Mouse (Mus musculus): ENCODE results near the gene 4930558K02Rik. TPM values are rescaled to one million over a fixed set of nuclear protein-coding genes. Genes with fewer than 3 reads are reported as not detected.

Gene 4930558K02Rik
- not detected in 2 replicates for polyA plus RNA-seq (2014; fragmentation: Nextera tagmentation; extraction: Ambion mirVana)

GRCm38 (mm10) chr1:161979536-161979935, at the start of gene 4930558K02Rik:
Gene 4930558K02Rik (minus strand): TSS chr1:161979636.
- H3K9me3 ChIP-seq (ENCODE audit: control insufficient read depth, low read length) = no peaks in the 10 kb centered on the region
- WGBS = 74% methylated on average over 1 of the region's 1 CpGs
- no peak for DNase-seq (ENCODE audit: low spot score)
- no peaks in the 10 kb centered on the region for H3K36me3 ChIP-seq (ENCODE audit: control insufficient read depth, insufficient read depth, low read length)
- ATAC-seq (ENCODE audit: low FRiP score) = no peak
- no peak within 1 kb of the TSS for H3K9ac ChIP-seq (ENCODE audit: low read depth, low read length)
- no peak within 1 kb of the TSS for H3K4me3 ChIP-seq (ENCODE audit: low read depth, low read length)
- H3K27me3 ChIP-seq (ENCODE audit: control insufficient read depth, insufficient read depth, low read length) = no peaks in the 10 kb centered on the region
- H3K4me1 ChIP-seq (replicated peaks; ENCODE audit: control insufficient read depth, insufficient read depth, low read length) = no peaks in the 10 kb centered on the region
- no peak within 1 kb of the TSS for H3K4me2 ChIP-seq (replicated peaks; ENCODE audit: low read depth, low read length)
- no peak within 1 kb of the TSS for H3K27ac ChIP-seq (ENCODE audit: low read depth, low read length)

- Histone ChIP-seq H3K4me3 (ENCODE audit: low read depth, low read length) (no peak overlapping the region), H3K9me3 (ENCODE audit: control insufficient read depth, low read length) (no peaks in the 10 kb centered on the region), H3K27ac (ENCODE audit: low read depth, low read length) (no peak overlapping the region), H3K4me2 (replicated peaks; ENCODE audit: low read depth, low read length) (no peak overlapping the region), H3K4me1 (replicated peaks; ENCODE audit: control insufficient read depth, insufficient read depth, low read length) (no peaks in the 10 kb centered on the region), H3K9ac (ENCODE audit: low read depth, low read length) (no peak overlapping the region), H3K27me3 (ENCODE audit: control insufficient read depth, insufficient read depth, low read length) (no peaks in the 10 kb centered on the region), H3K36me3 (ENCODE audit: control insufficient read depth, insufficient read depth, low read length) (no peaks in the 10 kb centered on the region)
- ATAC-seq (ENCODE audit: low FRiP score) (no peak), DNase-seq (ENCODE audit: low spot score) (no peak)
- WGBS = 64% methylated on average over 8 of the region's 8 CpGs
Observed at GRCm38 (mm10) chr1:162023681-162024270, 44.3 kb upstream of the 4930558K02Rik start.

GRCm38 (mm10) chr1:162020766-162021165, 41.3 kb upstream of the 4930558K02Rik start:
- WGBS = 78% methylated on average over 4 of the region's 4 CpGs
- ATAC-seq (ENCODE audit: low FRiP score) (no peak), DNase-seq (ENCODE audit: low spot score) (no peak)
- Histone ChIP-seq H3K4me3 (ENCODE audit: low read depth, low read length) (no peak overlapping the region), H3K9ac (ENCODE audit: low read depth, low read length) (no peak overlapping the region), H3K36me3 (ENCODE audit: control insufficient read depth, insufficient read depth, low read length) (no peaks in the 10 kb centered on the region), H3K4me2 (replicated peaks; ENCODE audit: low read depth, low read length) (no peak overlapping the region), H3K4me1 (replicated peaks; ENCODE audit: control insufficient read depth, insufficient read depth, low read length) (no peaks in the 10 kb centered on the region), H3K27me3 (ENCODE audit: control insufficient read depth, insufficient read depth, low read length) (no peaks in the 10 kb centered on the region), H3K27ac (ENCODE audit: low read depth, low read length) (no peak overlapping the region), H3K9me3 (ENCODE audit: control insufficient read depth, low read length) (no peaks in the 10 kb centered on the region)

- H3K4me2 ChIP-seq (replicated peaks; ENCODE audit: low read depth, low read length) = no peak overlapping the region
- H3K36me3 ChIP-seq (ENCODE audit: control insufficient read depth, insufficient read depth, low read length) = no peaks in the 10 kb centered on the region
- no peaks in the 10 kb centered on the region for H3K27me3 ChIP-seq (ENCODE audit: control insufficient read depth, insufficient read depth, low read length)
- 67% methylated on average over 7 of the region's 7 CpGs for WGBS
- no peak for ATAC-seq (ENCODE audit: low FRiP score)
- H3K4me1 ChIP-seq (replicated peaks; ENCODE audit: control insufficient read depth, insufficient read depth, low read length) = no peaks in the 10 kb centered on the region
- no peak overlapping the region for H3K27ac ChIP-seq (ENCODE audit: low read depth, low read length)
- H3K4me3 ChIP-seq (ENCODE audit: low read depth, low read length) = no peak overlapping the region
- no peak for DNase-seq (ENCODE audit: low spot score)
- H3K9ac ChIP-seq (ENCODE audit: low read depth, low read length) = no peak overlapping the region
- no peaks in the 10 kb centered on the region for H3K9me3 ChIP-seq (ENCODE audit: control insufficient read depth, low read length)
Observed at GRCm38 (mm10) chr1:162020303-162020731, 40.9 kb upstream of the 4930558K02Rik start.

GRCm38 (mm10) chr1:162018601-162018977, 39.2 kb upstream of the 4930558K02Rik start:
- no peak for ATAC-seq (ENCODE audit: low FRiP score)

GRCm38 (mm10) chr1:162017975-162018600, 38.7 kb upstream of the 4930558K02Rik start:
- H3K4me2 ChIP-seq (replicated peaks; ENCODE audit: low read depth, low read length) = no peak overlapping the region
- H3K27ac ChIP-seq (ENCODE audit: low read depth, low read length) = peak overlapping the region; percentile 64
- no peak overlapping the region for H3K9ac ChIP-seq (ENCODE audit: low read depth, low read length)
- H3K27me3 ChIP-seq (ENCODE audit: control insufficient read depth, insufficient read depth, low read length) = no peaks in the 10 kb centered on the region
- DNase-seq (ENCODE audit: low spot score) (no peak), ATAC-seq (ENCODE audit: low FRiP score) (no peak)
- H3K9me3 ChIP-seq (ENCODE audit: control insufficient read depth, low read length) = no peaks in the 10 kb centered on the region
- no peak overlapping the region for H3K4me3 ChIP-seq (ENCODE audit: low read depth, low read length)
- H3K4me1 ChIP-seq (replicated peaks; ENCODE audit: control insufficient read depth, insufficient read depth, low read length) = no peaks in the 10 kb centered on the region
- 74% methylated on average over 13 of the region's 13 CpGs for WGBS
- H3K36me3 ChIP-seq (ENCODE audit: control insufficient read depth, insufficient read depth, low read length) = no peaks in the 10 kb centered on the region

More at GRCm38 (mm10) chr1:162018601-162018977, 39.2 kb upstream of the 4930558K02Rik start:
- Histone ChIP-seq H3K27me3 (ENCODE audit: control insufficient read depth, insufficient read depth, low read length) (no peaks in the 10 kb centered on the region), H3K27ac (ENCODE audit: low read depth, low read length) (no peak overlapping the region), H3K4me1 (replicated peaks; ENCODE audit: control insufficient read depth, insufficient read depth, low read length) (no peaks in the 10 kb centered on the region), H3K4me2 (replicated peaks; ENCODE audit: low read depth, low read length) (no peak overlapping the region), H3K9me3 (ENCODE audit: control insufficient read depth, low read length) (no peaks in the 10 kb centered on the region), H3K36me3 (ENCODE audit: control insufficient read depth, insufficient read depth, low read length) (no peaks in the 10 kb centered on the region), H3K9ac (ENCODE audit: low read depth, low read length) (no peak overlapping the region), H3K4me3 (ENCODE audit: low read depth, low read length) (no peak overlapping the region)
- no peak for DNase-seq (ENCODE audit: low spot score)
- 78% methylated on average over 6 of the region's 6 CpGs for WGBS

- no peak for ATAC-seq (ENCODE audit: low FRiP score)
- no peak for DNase-seq (ENCODE audit: low spot score)
Observed at GRCm38 (mm10) chr1:162016982-162017381, 37.5 kb upstream of the 4930558K02Rik start.

GRCm38 (mm10) chr1:162015247-162015862, 35.9 kb upstream of the 4930558K02Rik start:
- no peaks in the 10 kb centered on the region for H3K9me3 ChIP-seq (ENCODE audit: control insufficient read depth, low read length)
- H3K4me3 ChIP-seq (ENCODE audit: low read depth, low read length) = no peak overlapping the region
- ATAC-seq (ENCODE audit: low FRiP score) (no peak), DNase-seq (ENCODE audit: low spot score) (no peak)
- WGBS = 57% methylated on average over 8 of the region's 8 CpGs
- no peak overlapping the region for H3K9ac ChIP-seq (ENCODE audit: low read depth, low read length)
- H3K27me3 ChIP-seq (ENCODE audit: control insufficient read depth, insufficient read depth, low read length) = no peaks in the 10 kb centered on the region
- no peak overlapping the region for H3K4me2 ChIP-seq (replicated peaks; ENCODE audit: low read depth, low read length)
- H3K27ac ChIP-seq (ENCODE audit: low read depth, low read length) = no peak overlapping the region
- H3K4me1 ChIP-seq (replicated peaks; ENCODE audit: control insufficient read depth, insufficient read depth, low read length) = no peaks in the 10 kb centered on the region
- no peaks in the 10 kb centered on the region for H3K36me3 ChIP-seq (ENCODE audit: control insufficient read depth, insufficient read depth, low read length)

More at GRCm38 (mm10) chr1:162016982-162017381, 37.5 kb upstream of the 4930558K02Rik start:
- Histone ChIP-seq H3K27me3 (ENCODE audit: control insufficient read depth, insufficient read depth, low read length) (no peaks in the 10 kb centered on the region), H3K36me3 (ENCODE audit: control insufficient read depth, insufficient read depth, low read length) (no peaks in the 10 kb centered on the region), H3K4me3 (ENCODE audit: low read depth, low read length) (no peak overlapping the region), H3K9ac (ENCODE audit: low read depth, low read length) (no peak overlapping the region), H3K9me3 (ENCODE audit: control insufficient read depth, low read length) (no peaks in the 10 kb centered on the region), H3K4me2 (replicated peaks; ENCODE audit: low read depth, low read length) (no peak overlapping the region), H3K27ac (ENCODE audit: low read depth, low read length) (no peak overlapping the region), H3K4me1 (replicated peaks; ENCODE audit: control insufficient read depth, insufficient read depth, low read length) (no peaks in the 10 kb centered on the region)
- 57% methylated on average over 7 of the region's 7 CpGs for WGBS

GRCm38 (mm10) chr1:162013561-162013960, 34.1 kb upstream of the 4930558K02Rik start:
- H3K9me3 ChIP-seq (ENCODE audit: control insufficient read depth, low read length) = no peaks in the 10 kb centered on the region
- no peaks in the 10 kb centered on the region for H3K4me1 ChIP-seq (replicated peaks; ENCODE audit: control insufficient read depth, insufficient read depth, low read length)
- DNase-seq (ENCODE audit: low spot score) (no peak), ATAC-seq (ENCODE audit: low FRiP score) (no peak)
- no peak overlapping the region for H3K9ac ChIP-seq (ENCODE audit: low read depth, low read length)
- H3K36me3 ChIP-seq (ENCODE audit: control insufficient read depth, insufficient read depth, low read length) = no peaks in the 10 kb centered on the region
- 89% methylated on average over 4 of the region's 4 CpGs for WGBS
- H3K27me3 ChIP-seq (ENCODE audit: control insufficient read depth, insufficient read depth, low read length) = no peaks in the 10 kb centered on the region
- H3K27ac ChIP-seq (ENCODE audit: low read depth, low read length) = no peak overlapping the region
- H3K4me3 ChIP-seq (ENCODE audit: low read depth, low read length) = no peak overlapping the region
- H3K4me2 ChIP-seq (replicated peaks; ENCODE audit: low read depth, low read length) = no peak overlapping the region
